Mouse (Mus musculus) limb, embryonic 13.5 days (tissue): ENCODE measurements around the gene Atp8a2. TPM values are rescaled to one million over a fixed set of nuclear protein-coding genes. Genes with fewer than 3 reads are reported as not detected.

Experiments
- ATAC-seq: fragments of 200-750 bp; cut with Nextera tagmentation; 2 replicates; pipeline ENCODE4 v1.8.0; 2017; ENCODE audit warnings: low read depth, moderate number of reproducible peaks, moderate TSS enrichment; ENCODE audit not compliant: low FRiP score
- H3K27ac ChIP-seq: fragments of 300-500 bp; sonication (generic); 2 replicates; pipeline ENCODE4 v1.5.1; 2015; ENCODE audit warnings: inconsistent platforms, mild to moderate bottlenecking, moderate library complexity
- H3K27me3 ChIP-seq: fragments of 300-500 bp; sonication (generic); 2 replicates; pipeline ENCODE4 v1.6.1; 2015; ENCODE audit warnings: mild to moderate bottlenecking, inconsistent platforms
- H3K36me3 ChIP-seq: fragments of 300-500 bp; sonication (generic); 2 replicates; pipeline ENCODE4 v1.6.1; 2015; ENCODE audit warnings: inconsistent platforms, mild to moderate bottlenecking, moderate library complexity
- H3K4me1 ChIP-seq: fragments of 300-500 bp; sonication (generic); 2 replicates; pipeline ENCODE4 v1.6.1; 2015; ENCODE audit warnings: inconsistent platforms
- H3K4me2 ChIP-seq: fragments of 300-500 bp; sonication (generic); replicated peaks from 2 replicates; pipeline ENCODE4 v1.6.1; 2015; ENCODE audit warnings: inconsistent platforms, mild to moderate bottlenecking, moderate library complexity
- H3K4me3 ChIP-seq: fragments of 300-500 bp; sonication (generic); 2 replicates; pipeline ENCODE4 v1.5.1; 2015; ENCODE audit warnings: moderate library complexity, mild to moderate bottlenecking, inconsistent platforms
- H3K9ac ChIP-seq: fragments of 300-500 bp; sonication (generic); 2 replicates; pipeline ENCODE4 v1.6.1; 2015; ENCODE audit warnings: mild to moderate bottlenecking, inconsistent platforms
- H3K9me3 ChIP-seq: fragments of 300-500 bp; sonication (generic); 2 replicates; pipeline ENCODE4 v1.6.1; 2016; ENCODE audit warnings: inconsistent platforms
- WGBS: fragments of 180-500 bp; shearing (Covaris S2); methylation state at CpG from one replicate; pipeline ENCODE4 v1.1.7; 2015; 5-methylcytosine and 5-hydroxymethylcytosine counted together
- microRNA counts: library from miRNA; unstranded; fragments of <30 nt; microRNA quantifications from one replicate; lab custom pipeline; 2016
- microRNA-seq: library from miRNA; unstranded; fragments of <30 nt; microRNA quantifications from one replicate; pipeline ENCODE4, GENCODE M21; 2016
- polyA plus RNA-seq: library from polyadenylated mRNA; unstranded; fragments of >200 nt; fragmentation: Nextera tagmentation; extraction: Ambion mirVana; gene quantifications from 2 replicates; pipeline ENCODE4 v1.2.1, GENCODE M21; 2015

The Atp8a2 gene
- polyA plus RNA-seq, 1 experiment from 2014 or later: 3.2 TPM

- ATAC-seq: no peak
- Histone ChIP-seq H3K9ac (no peak overlapping the region), H3K27me3 (no peaks in the 10 kb centered on the region), H3K27ac (no peak overlapping the region), H3K4me2 (no peak overlapping the region), H3K36me3 (peaks cover 49% of the 10 kb centered on the region), H3K9me3 (no peaks in the 10 kb centered on the region), H3K4me1 (peaks cover 8% of the 10 kb centered on the region), H3K4me3 (no peak overlapping the region)
- WGBS: 96% methylated on average over 3 of the region's 3 CpGs
Observed at GRCm38 (mm10) chr14:59592593-59592992, 604.4 kb downstream of the Atp8a2 start.

DNA sequence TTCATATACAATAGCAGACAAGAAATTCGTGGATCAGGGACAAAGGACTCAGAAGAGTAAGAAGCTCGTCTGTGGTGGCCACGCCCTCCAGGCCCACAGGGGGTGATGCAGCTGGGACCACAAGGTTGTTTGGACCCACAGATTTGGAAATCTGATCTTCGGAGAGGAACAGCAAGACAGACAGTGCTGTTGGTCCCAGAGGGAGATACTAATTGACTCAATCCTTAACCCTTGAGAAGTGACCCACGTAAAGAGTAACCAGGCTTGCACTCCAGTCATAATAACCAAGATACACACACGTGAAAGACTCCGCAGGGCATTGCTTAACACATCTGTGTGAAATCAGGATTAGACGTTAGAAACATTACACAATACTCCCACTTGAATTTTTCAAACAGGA lies 605.1 kb downstream of the Atp8a2 start:
- H3K9me3 ChIP-seq: no peaks in the 10 kb centered on the region
- H3K4me2 ChIP-seq: no peak overlapping the region
- H3K4me1 ChIP-seq: peaks cover 5% of the 10 kb centered on the region
- H3K27ac ChIP-seq: no peak overlapping the region
- peaks cover 49% of the 10 kb centered on the region for H3K36me3 ChIP-seq
- H3K9ac ChIP-seq: no peak overlapping the region
- no peak for ATAC-seq
- no peak overlapping the region for H3K4me3 ChIP-seq
- 83% methylated on average over 8 of the region's 8 CpGs for WGBS
- no peaks in the 10 kb centered on the region for H3K27me3 ChIP-seq

- Histone ChIP-seq H3K36me3 (peaks cover 62% of the 10 kb centered on the region), H3K4me1 (no peaks in the 10 kb centered on the region), H3K27me3 (no peaks in the 10 kb centered on the region), H3K4me2 (no peak overlapping the region), H3K9me3 (no peaks in the 10 kb centered on the region), H3K9ac (no peak overlapping the region), H3K27ac (no peak overlapping the region), H3K4me3 (no peak overlapping the region)
- ATAC-seq: no peak
- 80% methylated on average over 1 of the region's 1 CpGs for WGBS
Observed at GRCm38 (mm10) chr14:59590614-59591013, 606.4 kb downstream of the Atp8a2 start.

MicroRNAs within 50 kb of the gene (microRNA counts, 519-probe panel; counts per million panel counts)
- not detected for microRNA mmu-miR-719 (lab: Ali Mortazavi, UCI)

Small RNA genes within 50 kb of the gene (microRNA-seq; reads per million reads assigned to microRNA genes)
- 0.52 reads per million for gene Mir719

Other genes with a start within 250 kb of the Atp8a2 start
- gene Nupl1, start 54.3 kb upstream of the Atp8a2 start, polyA plus RNA-seq: not detected in 2 replicates
- gene Gm49336, start 54.3 kb upstream of the Atp8a2 start, polyA plus RNA-seq: 47.2 and 51.6 TPM in 2 replicates
- 35.2 and 37.4 TPM in 2 replicates for gene Mtmr6, start 68.0 kb upstream of the Atp8a2 start, polyA plus RNA-seq
- gene Amer2, start 176.1 kb upstream of the Atp8a2 start, polyA plus RNA-seq: 1.8 and 2.3 TPM in 2 replicates